Mouse (Mus musculus) T-helper 1 cell (primary cell): ENCODE measurements around the gene Mycl.
"Not testable (repeated sequence)": the region's sequence is repeated elsewhere in the genome, so short reads cannot be mapped to it uniquely, and the experiment has no call there.

Experiments used
- in situ Hi-C: fragments of 300-600 bp; cut with MboI, MseI; formaldehyde crosslinking; loops from one replicate; pipeline ENCODE4 v1.15.1; 2025; ENCODE audit warnings: high pct_unique_total_duplicates

The Mycl gene

DNA sequence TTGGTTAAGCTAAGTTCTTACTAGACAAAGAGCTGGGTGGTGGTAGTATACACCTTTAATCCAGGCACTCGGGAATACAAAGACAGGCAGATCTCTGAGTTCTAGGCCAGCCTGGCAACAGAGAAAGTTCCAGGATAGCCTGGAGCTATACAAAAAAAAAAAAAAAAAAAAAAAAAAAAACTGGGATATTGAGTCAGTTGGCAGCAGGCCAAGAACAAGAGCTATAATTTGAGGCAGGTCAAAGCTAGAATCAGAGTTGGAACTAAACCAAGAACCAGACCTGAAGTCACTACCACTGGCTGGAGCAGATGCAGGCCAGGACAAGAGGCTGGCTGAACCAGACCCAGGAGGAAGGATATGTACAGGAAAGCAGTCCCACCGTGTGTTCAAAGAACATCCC lies 14.8 kb upstream of the Mycl start:
- in situ Hi-C loops, result no loop called here

- in situ Hi-C loops, result no loop called here
Measured at GRCm38 (mm10) chr4:122981238-122981637, 14.2 kb upstream of the Mycl start.

GRCm38 (mm10) chr4:122981930-122982329 lies 13.5 kb upstream of the Mycl start:
- in situ Hi-C loops, result no loop called here

GRCm38 (mm10) chr4:122982537-122982936 lies 12.9 kb upstream of the Mycl start:
- in situ Hi-C loops, result no loop called here

GRCm38 (mm10) chr4:122983486-122984261 lies 11.8 kb upstream of the Mycl start:
- in situ Hi-C loops, result no loop called here

GRCm38 (mm10) chr4:122985110-122985509 lies 10.3 kb upstream of the Mycl start:
- in situ Hi-C loops, result loop anchor here (5.0 kb wide), 1 partner anchor 33 kb away; no protein-coding TSS in a partner anchor

DNA sequence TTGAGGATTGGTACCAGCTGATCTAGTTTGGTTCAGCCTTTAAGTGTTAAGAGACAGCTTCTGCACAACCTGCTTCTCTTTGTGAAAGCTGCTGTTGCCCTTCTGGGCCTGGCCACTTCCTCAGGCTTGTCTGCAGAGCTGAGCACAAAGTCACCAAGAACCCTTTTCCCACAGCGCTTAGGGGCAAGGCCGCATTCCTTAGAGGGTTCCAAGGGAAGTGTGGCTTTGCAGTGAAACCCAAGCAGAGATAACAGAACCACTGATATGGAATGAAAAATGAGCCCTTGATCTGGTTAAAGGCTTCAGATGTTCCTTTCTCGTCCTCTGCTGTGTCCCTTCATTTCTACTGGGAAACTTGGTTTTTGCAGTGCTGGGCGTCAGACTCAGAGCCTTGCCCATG lies 8.0 kb upstream of the Mycl start:
- in situ Hi-C loops, result loop anchor here (5.0 kb wide), 1 partner anchor 35 kb away; no protein-coding TSS in a partner anchor

DNA sequence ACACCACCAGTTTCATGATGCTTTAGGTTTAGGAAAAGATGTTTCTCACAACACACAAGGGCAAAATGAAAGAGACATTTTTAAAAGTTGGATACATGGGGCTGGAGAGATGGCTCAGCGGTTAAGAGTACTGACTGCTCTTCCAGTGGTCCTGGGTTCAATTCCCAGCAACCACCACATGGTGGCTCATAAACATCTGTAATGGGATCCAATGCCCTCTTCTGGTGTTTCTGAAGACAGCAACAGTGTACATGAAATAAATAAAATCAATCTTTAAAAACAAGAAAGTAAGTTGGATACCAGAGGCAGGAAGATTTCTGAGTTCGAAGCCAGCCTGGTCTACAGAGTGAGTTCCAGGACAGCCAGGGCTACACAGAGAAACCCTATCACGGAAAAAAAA lies 7.4 kb upstream of the Mycl start:
- in situ Hi-C loops, result loop anchor here (5.0 kb wide), 1 partner anchor 36 kb away; no protein-coding TSS in a partner anchor

DNA sequence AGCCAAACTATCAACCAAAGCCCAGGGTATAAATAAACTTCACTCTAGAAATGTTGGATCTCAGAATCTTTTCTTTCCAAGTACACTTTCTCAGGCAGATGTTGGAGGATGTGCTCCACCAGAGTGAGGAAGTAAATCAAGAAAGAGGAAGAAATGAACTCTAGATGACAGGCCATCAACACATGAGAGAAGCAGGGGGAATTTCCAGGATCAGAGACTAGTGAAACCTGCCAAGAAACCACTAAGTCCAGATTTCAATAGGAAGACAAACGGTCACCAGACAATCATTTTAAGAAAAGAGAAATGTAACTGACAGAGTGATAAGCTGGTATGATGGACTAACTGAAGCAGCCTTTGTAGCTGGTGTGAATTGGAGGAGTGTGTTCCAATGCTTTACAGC lies 4.3 kb upstream of the Mycl start:
- in situ Hi-C loops, result no loop called here

- in situ Hi-C loops, result no loop called here
Measured at GRCm38 (mm10) chr4:122992276-122992675, 3.2 kb upstream of the Mycl start.

- in situ Hi-C loops, result no loop called here
Measured at GRCm38 (mm10) chr4:122996221-122996617, 767 bp downstream of the Mycl start.

GRCm38 (mm10) chr4:122996618-122997381 lies 1.3 kb downstream of the Mycl start:
- in situ Hi-C loops, result no loop called here

GRCm38 (mm10) chr4:122998537-122999262 lies 3.2 kb downstream of the Mycl start:
- in situ Hi-C loops, result no loop called here

DNA sequence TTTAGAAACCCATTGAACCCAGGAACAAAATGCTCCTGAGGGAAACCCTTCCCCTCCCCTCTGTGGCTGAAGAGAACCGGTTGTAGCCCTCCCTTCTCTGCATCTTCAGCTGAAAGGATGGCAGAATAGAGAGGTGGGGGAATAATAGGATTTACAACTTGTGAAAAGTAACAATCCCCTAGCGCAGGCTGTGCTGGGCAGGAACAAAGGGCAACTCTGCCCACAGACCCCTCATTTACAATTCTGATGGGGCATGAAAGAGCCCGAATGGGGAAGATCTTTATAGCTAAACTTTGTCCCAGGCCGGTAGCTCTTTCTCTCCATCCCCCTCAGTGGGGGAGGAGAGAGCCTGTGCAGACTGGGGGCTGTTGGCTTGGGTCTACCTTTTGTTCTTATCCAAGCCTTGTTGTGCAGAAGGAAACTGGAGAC lies 3.8 kb downstream of the Mycl start:
- in situ Hi-C loops, result no loop called here

- in situ Hi-C loops, result loop anchor here (5.0 kb wide), 1 partner anchor 82 kb away; no protein-coding TSS in a partner anchor
Measured at GRCm38 (mm10) chr4:123000130-123000529, 4.7 kb downstream of the Mycl start.

DNA sequence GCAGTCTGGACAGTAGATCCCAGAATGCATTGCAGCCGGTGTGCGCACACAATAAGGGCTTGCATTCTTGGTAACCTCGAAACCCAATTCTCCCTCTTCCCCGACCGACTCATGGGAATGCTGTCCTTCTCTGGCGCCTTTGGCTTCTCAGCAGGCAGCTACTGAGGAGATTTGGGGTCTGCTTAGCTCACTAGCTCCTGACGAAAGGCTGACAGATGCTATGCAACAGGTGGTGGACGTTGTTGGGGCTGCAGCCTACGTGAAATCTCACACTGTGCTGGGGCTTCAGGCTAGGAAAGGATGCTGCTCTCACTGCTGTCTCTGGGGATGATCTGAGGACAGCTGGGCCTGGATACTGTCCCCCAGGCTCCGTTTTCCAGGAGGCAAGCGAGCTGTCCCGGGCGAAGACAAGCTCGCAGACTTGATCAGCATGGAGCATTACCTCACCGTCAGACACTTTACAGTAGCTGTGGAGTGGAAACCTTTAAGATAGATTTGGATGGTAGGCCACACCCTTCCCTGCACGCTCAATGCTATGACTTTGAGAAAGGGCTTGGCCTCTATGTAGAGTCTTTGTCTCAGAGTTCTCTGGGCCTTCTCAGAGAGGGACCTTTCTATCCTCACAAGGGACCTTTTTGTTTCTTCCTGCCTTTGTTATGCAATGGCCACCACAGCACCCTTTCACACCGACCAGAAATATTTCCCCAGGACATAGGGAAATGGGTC lies 5.3 kb downstream of the Mycl start:
- in situ Hi-C loops, result loop anchor here (5.0 kb wide), 1 partner anchor 82 kb away; no protein-coding TSS in a partner anchor

- in situ Hi-C loops, result no loop called here
Measured at GRCm38 (mm10) chr4:123005054-123005966, 9.9 kb downstream of the Mycl start.

DNA sequence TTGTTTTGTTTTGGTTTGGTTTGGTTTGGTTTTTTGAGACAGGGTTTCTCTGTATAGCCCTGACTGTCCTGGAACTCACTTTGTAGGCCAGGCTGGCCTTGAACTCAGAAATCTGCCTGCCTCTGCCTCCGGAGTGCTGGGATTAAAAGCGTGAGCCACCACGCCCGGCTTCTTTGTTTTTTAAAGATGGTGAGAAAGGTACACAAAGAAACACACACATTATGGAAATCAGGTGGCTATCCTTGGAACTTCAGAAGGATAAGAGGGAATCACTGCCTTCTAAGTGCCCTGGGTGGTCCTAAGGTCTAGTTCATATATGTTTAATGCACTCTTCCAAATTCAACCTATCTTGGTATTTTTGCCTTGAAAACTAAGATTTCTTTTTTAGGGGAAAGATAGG lies 17.0 kb downstream of the Mycl start:
- in situ Hi-C loops, result not testable (repeated sequence)

DNA sequence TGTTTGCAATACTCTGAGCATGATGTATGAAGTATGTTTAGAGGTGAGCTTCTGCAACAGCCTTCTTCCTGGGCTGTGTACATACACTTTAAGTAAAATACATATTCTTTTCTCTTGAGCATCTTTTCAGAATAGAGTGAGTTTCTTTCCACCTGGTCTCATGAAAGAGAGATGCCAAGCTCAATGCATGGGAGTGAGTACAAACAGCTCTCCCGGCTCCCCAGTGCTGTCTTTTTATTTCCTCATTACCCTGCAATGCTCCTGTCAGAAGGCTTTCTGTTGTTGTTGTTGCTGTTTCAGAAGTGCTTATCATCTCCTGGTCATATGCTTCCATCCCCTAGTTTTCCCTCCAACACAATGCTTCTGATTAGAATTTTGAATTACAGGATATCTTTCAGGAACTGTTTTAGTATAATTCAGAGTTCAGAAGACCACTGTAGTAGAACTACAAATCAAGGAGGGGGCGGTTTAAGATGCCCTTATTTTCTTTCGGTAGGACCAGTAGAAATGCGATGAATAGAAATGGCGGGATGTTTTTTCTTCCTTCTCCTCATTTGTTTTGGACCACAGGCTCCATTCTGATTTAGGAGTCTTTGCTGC lies 18.0 kb downstream of the Mycl start:
- in situ Hi-C loops, result no loop called here

- in situ Hi-C loops, result no loop called here
Measured at GRCm38 (mm10) chr4:123013949-123014406, 18.5 kb downstream of the Mycl start.
